ENCODE assay signal across 27 mouse cellular contexts in genomic region chr10:19567481-19567880, GRCm38 (mm10). TPM values are rescaled to one million over a fixed set of nuclear protein-coding genes. Genes with fewer than 3 reads are reported as not detected.
DNase-seq lines count a peak whose midpoint lies in the region; ATAC-seq and TF ChIP-seq lines count a peak whose summit lies in the region.
"Had no signal": no experiment of that assay in that cellular context is flagged by ENCODE, and none has a peak within 500 bp of the region (broad histone marks: within the 10 kb centered on the region; RNA-seq: fewer than 3 reads in every experiment).

No protein-coding gene starts in this region.

- TF ChIP-seq CTCF in liver, postnatal 0 days (IDR thresholded peaks at IDR 0.05; ENCODE audit: low read depth), result no peak

- no peak overlapping the region for H3K4me3 ChIP-seq in ES-E14 (ENCODE audit: insufficient read depth in 1 of 2, low read depth in 1 of 2, low read length in 2 of 2, poor library complexity in 1 of 2, severe bottlenecking in 1 of 2)
- no peak overlapping the region for H3K4me3 ChIP-seq in liver, postnatal 0 days (ENCODE audit: low read depth, low read length)
- H3K4me3 ChIP-seq: embryonic facial prominence, embryonic 13.5 days; embryonic facial prominence, embryonic 15.5 days; erythroblast, embryonic 14.5 days; forebrain, embryonic 10.5 days; forebrain, embryonic 12.5 days had no signal

- H3K9me3 ChIP-seq in ES-E14 (ENCODE audit: control insufficient read depth, insufficient read depth, low read depth, low read length), result no peaks in the 10 kb centered on the region
- no peaks in the 10 kb centered on the region for H3K9me3 ChIP-seq in liver, postnatal 0 days (ENCODE audit: low read length)
- H3K9me3 ChIP-seq: embryonic facial prominence, embryonic 13.5 days; embryonic facial prominence, embryonic 15.5 days; forebrain, embryonic 10.5 days; forebrain, embryonic 12.5 days had no signal

- H3K36me3 ChIP-seq in ES-E14 (ENCODE audit: control insufficient read depth, insufficient read depth, low read length, poor library complexity, severe bottlenecking), result no peaks in the 10 kb centered on the region
- no peaks in the 10 kb centered on the region for H3K36me3 ChIP-seq in liver, postnatal 0 days (replicated peaks; ENCODE audit: insufficient read depth, low read length)
- H3K36me3 ChIP-seq: embryonic facial prominence, embryonic 13.5 days; embryonic facial prominence, embryonic 15.5 days; forebrain, embryonic 10.5 days; forebrain, embryonic 12.5 days had no signal

- no peak for TF ChIP-seq EP300 in liver, postnatal 0 days (IDR thresholded peaks at IDR 0.05; ENCODE audit: low read depth)

- in situ Hi-C loops in ES-E14 (cut with MboI; ENCODE audit: low sequenced_read_pairs in 2 of 2, unreplicated experiment in 2 of 2), result no loop called here

- no peaks in the 10 kb centered on the region for H3K4me1 ChIP-seq in ES-E14 (ENCODE audit: control insufficient read depth in 2 of 2, insufficient read depth in 2 of 2, low read length in 2 of 2, poor library complexity in 1 of 2)
- peaks cover 11% of the 10 kb centered on the region; the same call in 1 of the 2 replicates for H3K4me1 ChIP-seq in liver, postnatal 0 days (ENCODE audit: insufficient read depth)
- H3K4me1 ChIP-seq: embryonic facial prominence, embryonic 13.5 days; embryonic facial prominence, embryonic 15.5 days; forebrain, embryonic 10.5 days; forebrain, embryonic 12.5 days had no signal

- no peak overlapping the region for H3K4me2 ChIP-seq in liver, postnatal 0 days (ENCODE audit: low read depth, low read length)
- H3K4me2 ChIP-seq: embryonic facial prominence, embryonic 13.5 days; embryonic facial prominence, embryonic 15.5 days; forebrain, embryonic 12.5 days had no signal

- H3K9ac ChIP-seq in ES-E14 (ENCODE audit: insufficient read depth, low read depth, low read length, poor library complexity, severe bottlenecking), result no peak overlapping the region
- no peak overlapping the region for H3K9ac ChIP-seq in liver, postnatal 0 days (replicated peaks)
- H3K9ac ChIP-seq: embryonic facial prominence, embryonic 13.5 days; embryonic facial prominence, embryonic 15.5 days; forebrain, embryonic 12.5 days had no signal

- no peaks in the 10 kb centered on the region for H3K27me3 ChIP-seq in liver, postnatal 0 days (ENCODE audit: insufficient read depth, low read length)
- H3K27me3 ChIP-seq: embryonic facial prominence, embryonic 13.5 days; embryonic facial prominence, embryonic 15.5 days; forebrain, embryonic 12.5 days had no signal

- peak; percentile 57 for DNase-seq in ES-CJ7 (ENCODE audit: low read depth, low spot score)
- DNase-seq in ES-E14 (ENCODE audit: low read depth, low spot score), result peak; percentile 20
- peak; percentile 47 for DNase-seq in ZHBTc4 (ENCODE audit: low read depth, low spot score)
- DNase-seq in adrenal gland, postnatal 25 days, result no peak
- DNase-seq in liver, postnatal 0 days, result no peak
- DNase-seq: adrenal gland, adult 2 months; adrenal gland, postnatal 10 days; adrenal gland, postnatal 36 days; cerebellum, adult 11 months; cerebellum, adult 18-20 months; cerebellum, adult 8-10 months; cerebellum, adult 9-11 months; cerebellum, postnatal 14 days; cerebellum, postnatal 36 days; embryo, embryonic 11 days had no signal

- no peak overlapping the region for H3K27ac ChIP-seq in ES-E14 (ENCODE audit: insufficient read depth, low read depth, low read length, poor library complexity, severe bottlenecking)
- no peak overlapping the region for H3K27ac ChIP-seq in liver, postnatal 0 days (ENCODE audit: low read depth)
- H3K27ac ChIP-seq: embryonic facial prominence, embryonic 13.5 days; embryonic facial prominence, embryonic 15.5 days; forebrain, embryonic 10.5 days; forebrain, embryonic 12.5 days had no signal

- no peak for ATAC-seq in liver, postnatal 0 days
- ATAC-seq: forebrain, embryonic 14.5 days; forebrain, embryonic 16.5 days had no signal

- WGBS in liver, postnatal 0 days (ENCODE audit: insufficient replicate concordance), result 87% methylated on average over 4 of the region's 4 CpGs

TF ChIP-seq in ES-E14, 5 proteins besides CTCF, POLR2A, EP300 and RAD21:
- TF ChIP-seq ZC3H11A (IDR thresholded peaks at IDR 0.05; ENCODE audit: borderline replicate concordance, low read depth, low read length) (no peak), ZNF384 (IDR thresholded peaks at IDR 0.05; ENCODE audit: low read depth, low read length) (no peak), CHD2 (IDR thresholded peaks at IDR 0.05; ENCODE audit: low read depth, low read length) (no peak), MAFK (IDR thresholded peaks at IDR 0.05; ENCODE audit: insufficient read depth, low read depth, low read length) (no peak), HCFC1 (IDR thresholded peaks at IDR 0.05; ENCODE audit: borderline replicate concordance, insufficient read depth, low read length) (no peak)

RNA-seq across cellular contexts. Expression of gene Ifngr1, which starts 24.3 kb away (rescaled TPM):
- total RNA-seq in ES-E14 (2012; rRNA removed), result 8.3 and 12.5 TPM in 2 replicates
- total RNA-seq in adrenal gland, postnatal 25 days (2021), result 36.6 and 37.4 TPM in 2 replicates
- 65.9 and 68.9 TPM in 2 replicates for polyA plus RNA-seq in liver, postnatal 0 days (2015; fragmentation: Nextera tagmentation; extraction: Ambion mirVana)

RNA-seq across cellular contexts. Expression of gene Il22ra2, which starts 54.3 kb away (rescaled TPM):
- total RNA-seq in ES-E14 (2012; rRNA removed), result not detected in 2 replicates
- not detected in 2 replicates for total RNA-seq in adrenal gland, postnatal 25 days (2021)
- 0.06 TPM in 1 of 2 replicates, not detected in the other for polyA plus RNA-seq in liver, postnatal 0 days (2015; fragmentation: Nextera tagmentation; extraction: Ambion mirVana)
- total RNA-seq: adrenal gland, adult 2 months; adrenal gland, postnatal 36 days; MEL had no signal
- polyA plus RNA-seq: adrenal gland, adult 2 months; brain, embryonic 14.5 days; C2C12; embryonic facial prominence, embryonic 11.5 days; embryonic facial prominence, embryonic 13.5 days; erythroblast, embryonic 14.5 days; forebrain, embryonic 10.5 days; forebrain, embryonic 12.5 days; forebrain, embryonic 14.5 days; forebrain, embryonic 16.5 days; frontal cortex, adult 2 months had no signal

Comparison
In these comparisons a context has a peak if more than half of its experiments do, and no peak if none do; other contexts are left out.
1. DNase-seq: peak in ES-CJ7 (single experiment), ES-E14 (single experiment) and ZHBTc4 (single experiment); none in adrenal gland, postnatal 25 days (single experiment) and liver, postnatal 0 days (single experiment).